Mouse (Mus musculus) erythroid progenitor cell, adult 5-6 weeks (primary cell): ENCODE data around the gene Scamp1. TPM values are rescaled to one million over a fixed set of nuclear protein-coding genes. Genes with fewer than 3 reads are reported as not detected.

Source experiments
- ATAC-seq: replicated peaks from 2 replicates; pipeline ENCODE4 v1.8.0; 2016; ENCODE audit warnings: moderate number of reproducible peaks, mild to moderate bottlenecking, moderate TSS enrichment, inconsistent platforms; ENCODE audit not compliant: poor library complexity, low FRiP score, severe bottlenecking
- total RNA-seq, 2 experiments: library from RNA; stranded (forward) in 1 of 2; stranded (reverse) in 1 of 2; fragments of 150-400 nt in 1 of 2; fragments of 186-747, 209-891 nt in 1 of 2; gene quantifications; 2 replicates each; pipeline versions ENCODE4 v1.2.3 to v1.2.4; 2015 to 2017; ENCODE audit warnings: low replicate concordance in 2 of 2

Scamp1 gene
- total RNA-seq, 2 experiments from 2014 or later: 1.3 to 7.5 TPM

- ATAC-seq: no peak
Measured at GRCm38 (mm10) chr13:94240111-94240510, 45.5 kb downstream of the Scamp1 start.

- ATAC-seq: no peak
Measured at GRCm38 (mm10) chr13:94239488-94239887, 46.2 kb downstream of the Scamp1 start.

GRCm38 (mm10) chr13:94231871-94232270 lies 53.8 kb downstream of the Scamp1 start:
- ATAC-seq: no peak

GRCm38 (mm10) chr13:94224717-94225705 lies 60.6 kb downstream of the Scamp1 start:
- ATAC-seq: no peak

GRCm38 (mm10) chr13:94223609-94224008 lies 62.0 kb downstream of the Scamp1 start:
- no peak for ATAC-seq

- ATAC-seq: no peak
Measured at GRCm38 (mm10) chr13:94212716-94213115, 72.9 kb downstream of the Scamp1 start.

GRCm38 (mm10) chr13:94212179-94212578 lies 73.5 kb downstream of the Scamp1 start:
- no peak for ATAC-seq

- no peak for ATAC-seq
Measured at GRCm38 (mm10) chr13:94211236-94212119, 74.2 kb downstream of the Scamp1 start.

GRCm38 (mm10) chr13:94208892-94209291 lies 76.8 kb downstream of the Scamp1 start:
- no peak for ATAC-seq

GRCm38 (mm10) chr13:94207973-94208372 lies 77.7 kb downstream of the Scamp1 start:
- ATAC-seq: no peak

- no peak for ATAC-seq
Measured at GRCm38 (mm10) chr13:94205234-94205633, 80.4 kb downstream of the Scamp1 start.

GRCm38 (mm10) chr13:94199829-94200228 lies 85.8 kb downstream of the Scamp1 start:
- ATAC-seq: no peak

- ATAC-seq: no peak
Measured at GRCm38 (mm10) chr13:94198616-94199015, 87.0 kb downstream of the Scamp1 start.

GRCm38 (mm10) chr13:94193227-94193626 lies 92.4 kb downstream of the Scamp1 start:
- ATAC-seq: no peak

GRCm38 (mm10) chr13:94190386-94190785 lies 95.3 kb downstream of the Scamp1 start:
- no peak for ATAC-seq

- no peak for ATAC-seq
Measured at GRCm38 (mm10) chr13:94188200-94189086, 97.2 kb downstream of the Scamp1 start.

- ATAC-seq: no peak
Measured at GRCm38 (mm10) chr13:94185631-94186030, 100.0 kb downstream of the Scamp1 start.

- ATAC-seq: no peak
Measured at GRCm38 (mm10) chr13:94184726-94185456, 100.8 kb downstream of the Scamp1 start.
